Mouse (Mus musculus): Measurements from ENCODE around the gene H2-K1. TPM values are rescaled to one million over a fixed set of nuclear protein-coding genes. Genes with fewer than 3 reads are reported as not detected.
"Not testable (repeated sequence)": the region's sequence is repeated elsewhere in the genome, so short reads cannot be mapped to it uniquely, and the experiment has no call there.

Gene H2-K1
- polyA plus RNA-seq, 1 experiment, result 298 TPM

DNA sequence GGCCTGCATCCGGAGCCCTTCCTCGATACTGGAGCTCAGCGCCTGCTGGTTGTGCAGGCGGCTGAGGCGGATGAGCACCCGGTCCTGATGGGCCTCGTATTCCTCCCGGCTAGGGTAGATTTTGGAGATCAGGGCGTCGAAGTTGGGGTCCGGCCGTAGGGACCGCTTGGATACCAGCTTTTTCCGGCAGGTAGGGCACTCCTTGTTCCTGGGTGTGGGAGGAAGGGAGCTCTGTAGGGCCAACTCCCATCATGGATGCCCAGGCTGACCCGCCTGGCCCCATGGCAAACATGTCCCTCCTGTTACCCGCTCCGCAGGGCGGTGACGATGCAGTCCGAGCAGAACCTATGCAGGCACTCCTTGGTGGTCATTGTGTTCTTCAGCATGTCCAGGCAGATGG is 22.8 kb upstream of the H2-K1 start:
- H3K4me3 ChIP-seq (ENCODE audit: control insufficient read depth, low read depth, low read length), result peak overlapping the region; percentile 85
- no peaks in the 10 kb centered on the region for H3K27me3 ChIP-seq (ENCODE audit: control insufficient read depth, insufficient read depth, low read length)
- TF ChIP-seq POLR2A (IDR thresholded peaks at IDR 0.05; ENCODE audit: control insufficient read depth, low read depth, low read length) (no peak), CTCF (IDR thresholded peaks at IDR 0.05; ENCODE audit: control insufficient read depth, insufficient read depth, insufficient replicate concordance, low read depth, low read length) (no peak)
- H3K36me3 ChIP-seq (ENCODE audit: control insufficient read depth, insufficient read depth, low read length), result peaks cover 2% of the 10 kb centered on the region; the same call in 1 of the 2 replicates
- H3K4me1 ChIP-seq (ENCODE audit: control insufficient read depth, insufficient read depth, low read length), result peaks cover 39% of the 10 kb centered on the region
- no peak overlapping the region for H3K27ac ChIP-seq (ENCODE audit: control insufficient read depth, insufficient read depth, low read depth, low read length)

GRCm38 (mm10) chr17:34022414-34022783 is 22.3 kb upstream of the H2-K1 start:
- Histone ChIP-seq H3K36me3 (ENCODE audit: control insufficient read depth, insufficient read depth, low read length) (peaks cover 2% of the 10 kb centered on the region; the same call in 1 of the 2 replicates), H3K4me1 (ENCODE audit: control insufficient read depth, insufficient read depth, low read length) (peaks cover 34% of the 10 kb centered on the region), H3K4me3 (ENCODE audit: control insufficient read depth, low read depth, low read length) (peak overlapping the region; percentile 85), H3K27me3 (ENCODE audit: control insufficient read depth, insufficient read depth, low read length) (no peaks in the 10 kb centered on the region), H3K27ac (ENCODE audit: control insufficient read depth, insufficient read depth, low read depth, low read length) (no peak overlapping the region)
- TF ChIP-seq POLR2A (IDR thresholded peaks at IDR 0.05; ENCODE audit: control insufficient read depth, low read depth, low read length) (no peak), CTCF (IDR thresholded peaks at IDR 0.05; ENCODE audit: control insufficient read depth, insufficient read depth, insufficient replicate concordance, low read depth, low read length) (no peak)

GRCm38 (mm10) chr17:34021539-34022413 is 21.6 kb upstream of the H2-K1 start:
- Histone ChIP-seq H3K4me1 (ENCODE audit: control insufficient read depth, insufficient read depth, low read length) (peaks cover 28% of the 10 kb centered on the region), H3K4me3 (ENCODE audit: control insufficient read depth, low read depth, low read length) (peak overlapping the region; percentile 76), H3K27me3 (ENCODE audit: control insufficient read depth, insufficient read depth, low read length) (no peaks in the 10 kb centered on the region), H3K36me3 (ENCODE audit: control insufficient read depth, insufficient read depth, low read length) (peaks cover 2% of the 10 kb centered on the region; the same call in 1 of the 2 replicates), H3K27ac (ENCODE audit: control insufficient read depth, insufficient read depth, low read depth, low read length) (0 out of 2 replicates have a peak overlapping the region, but pooled peaks have one; percentile 44)
- no peak for TF ChIP-seq CTCF (IDR thresholded peaks at IDR 0.05; ENCODE audit: control insufficient read depth, insufficient read depth, insufficient replicate concordance, low read depth, low read length)
- no peak for TF ChIP-seq POLR2A (IDR thresholded peaks at IDR 0.05; ENCODE audit: control insufficient read depth, low read depth, low read length)

GRCm38 (mm10) chr17:34013436-34013835 is 13.3 kb upstream of the H2-K1 start:
- Histone ChIP-seq H3K36me3 (ENCODE audit: control insufficient read depth, insufficient read depth, low read length) (no peaks in the 10 kb centered on the region), H3K27ac (ENCODE audit: control insufficient read depth, insufficient read depth, low read depth, low read length) (no peak overlapping the region), H3K27me3 (ENCODE audit: control insufficient read depth, insufficient read depth, low read length) (no peaks in the 10 kb centered on the region), H3K4me3 (ENCODE audit: control insufficient read depth, low read depth, low read length) (no peak overlapping the region), H3K4me1 (ENCODE audit: control insufficient read depth, insufficient read depth, low read length) (no peaks in the 10 kb centered on the region)
- no peak for TF ChIP-seq POLR2A (IDR thresholded peaks at IDR 0.05; ENCODE audit: control insufficient read depth, low read depth, low read length)
- no peak for TF ChIP-seq CTCF (IDR thresholded peaks at IDR 0.05; ENCODE audit: control insufficient read depth, insufficient read depth, insufficient replicate concordance, low read depth, low read length)

DNA sequence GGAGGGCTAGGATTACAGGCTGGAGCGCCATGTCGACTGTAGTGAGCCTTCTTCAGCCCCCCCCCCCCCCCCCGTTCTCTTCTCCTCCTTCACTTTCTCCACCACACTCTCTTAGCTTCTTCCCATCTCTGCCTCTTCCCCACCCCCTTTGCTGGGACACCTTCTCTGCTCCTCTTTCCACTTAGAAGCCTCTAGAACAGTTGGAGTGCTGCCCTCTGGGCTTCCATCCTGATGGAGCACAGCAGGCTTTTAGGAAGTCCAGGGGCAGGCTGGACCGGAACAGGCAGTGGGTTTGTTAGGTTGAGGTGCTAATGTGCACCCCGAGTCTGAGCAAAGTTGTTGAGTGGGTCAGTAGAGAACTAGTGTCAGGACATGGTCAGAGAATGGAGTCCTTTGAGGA is 10.0 kb upstream of the H2-K1 start:
- H3K36me3 ChIP-seq (ENCODE audit: control insufficient read depth, insufficient read depth, low read length), result no peaks in the 10 kb centered on the region
- H3K4me1 ChIP-seq (ENCODE audit: control insufficient read depth, insufficient read depth, low read length), result no peaks in the 10 kb centered on the region
- no peak overlapping the region for H3K4me3 ChIP-seq (ENCODE audit: control insufficient read depth, low read depth, low read length)
- TF ChIP-seq POLR2A (IDR thresholded peaks at IDR 0.05; ENCODE audit: control insufficient read depth, low read depth, low read length) (no peak), CTCF (IDR thresholded peaks at IDR 0.05; ENCODE audit: control insufficient read depth, insufficient read depth, insufficient replicate concordance, low read depth, low read length) (no peak)
- H3K27ac ChIP-seq (ENCODE audit: control insufficient read depth, insufficient read depth, low read depth, low read length), result no peak overlapping the region
- no peaks in the 10 kb centered on the region for H3K27me3 ChIP-seq (ENCODE audit: control insufficient read depth, insufficient read depth, low read length)

DNA sequence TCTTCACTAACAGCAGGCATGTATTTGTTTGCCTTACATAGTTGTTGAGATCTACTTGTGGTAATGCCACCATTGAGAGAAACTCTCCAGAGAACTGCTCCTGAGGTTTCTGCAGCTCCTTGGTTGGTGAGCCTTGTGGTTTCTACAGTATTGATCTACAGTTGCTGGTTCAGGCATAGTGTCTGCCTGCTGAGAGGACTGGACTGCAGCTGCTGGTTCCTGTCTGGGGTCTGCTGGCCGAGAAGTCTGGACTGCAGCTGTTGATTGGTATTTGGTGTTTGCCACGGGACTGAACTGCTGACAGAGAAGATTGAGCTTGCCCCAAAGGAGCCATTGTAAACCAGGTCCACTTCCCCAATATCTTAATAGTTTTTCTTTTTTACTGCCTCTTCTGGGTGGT is 6.4 kb upstream of the H2-K1 start:
- Histone ChIP-seq H3K4me3 (ENCODE audit: control insufficient read depth, low read depth, low read length) (no peak overlapping the region), H3K4me1 (ENCODE audit: control insufficient read depth, insufficient read depth, low read length) (no peaks in the 10 kb centered on the region), H3K27me3 (ENCODE audit: control insufficient read depth, insufficient read depth, low read length) (no peaks in the 10 kb centered on the region), H3K27ac (ENCODE audit: control insufficient read depth, insufficient read depth, low read depth, low read length) (no peak overlapping the region), H3K36me3 (ENCODE audit: control insufficient read depth, insufficient read depth, low read length) (no peaks in the 10 kb centered on the region)
- TF ChIP-seq CTCF (IDR thresholded peaks at IDR 0.05; ENCODE audit: control insufficient read depth, insufficient read depth, insufficient replicate concordance, low read depth, low read length) (no peak), POLR2A (IDR thresholded peaks at IDR 0.05; ENCODE audit: control insufficient read depth, low read depth, low read length) (no peak)

GRCm38 (mm10) chr17:34003426-34003825 is 3.3 kb upstream of the H2-K1 start:
- Histone ChIP-seq H3K27me3 (ENCODE audit: control insufficient read depth, insufficient read depth, low read length) (no peaks in the 10 kb centered on the region), H3K36me3 (ENCODE audit: control insufficient read depth, insufficient read depth, low read length) (no peaks in the 10 kb centered on the region), H3K4me3 (ENCODE audit: control insufficient read depth, low read depth, low read length) (no peak overlapping the region), H3K27ac (ENCODE audit: control insufficient read depth, insufficient read depth, low read depth, low read length) (no peak overlapping the region), H3K4me1 (ENCODE audit: control insufficient read depth, insufficient read depth, low read length) (peaks cover 9% of the 10 kb centered on the region)
- TF ChIP-seq POLR2A (IDR thresholded peaks at IDR 0.05; ENCODE audit: control insufficient read depth, low read depth, low read length) (no peak), CTCF (IDR thresholded peaks at IDR 0.05; ENCODE audit: control insufficient read depth, insufficient read depth, insufficient replicate concordance, low read depth, low read length) (peak; percentile 79; the same call in 1 of the 2 replicates)

DNA sequence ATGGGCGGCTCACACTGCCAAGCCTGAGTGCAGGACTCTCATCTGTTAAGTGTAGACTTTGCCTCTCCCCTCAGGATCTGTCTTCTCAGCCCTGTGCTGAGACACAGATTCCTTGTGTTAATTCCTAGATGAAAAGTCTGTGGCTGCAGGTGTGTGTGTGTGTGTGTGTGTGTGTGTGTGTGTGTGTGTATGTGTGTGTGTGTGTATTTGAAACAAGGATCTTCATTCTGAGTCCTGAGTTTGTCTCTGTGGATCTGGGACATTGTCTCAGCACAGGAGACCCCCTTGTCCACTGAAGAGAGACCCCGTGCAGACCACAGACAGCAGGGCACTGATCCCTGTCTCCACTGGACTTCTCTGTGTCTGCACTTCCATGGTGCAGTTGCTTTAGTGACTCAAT is 649 bp upstream of the H2-K1 start:
- not testable (repeated sequence) for H3K27me3 ChIP-seq (ENCODE audit: control insufficient read depth, insufficient read depth, low read length); H3K4me1 ChIP-seq (ENCODE audit: control insufficient read depth, insufficient read depth, low read length); H3K4me3 ChIP-seq (ENCODE audit: control insufficient read depth, low read depth, low read length); H3K36me3 ChIP-seq (ENCODE audit: control insufficient read depth, insufficient read depth, low read length); H3K27ac ChIP-seq (ENCODE audit: control insufficient read depth, insufficient read depth, low read depth, low read length)
